Mouse (Mus musculus) embryonic stem cell, embryonic (primary cell): ENCODE measurements around the gene Adamts17.

Source experiments
- CTCF ChIA-PET, 4 experiments: fragments of 300-600 bp in 2 of 4; fragments of 350-600 bp in 2 of 4; sonication (Branson Sonifier 250); formaldehyde crosslinking; loops; one replicate each; lab custom pipeline; 2022; ENCODE audit warnings: inconsistent platforms in 2 of 4; lab: Charles Lee
- POLR2A ChIA-PET, 4 experiments: fragments of 300-600 bp in 2 of 4; fragments of 350-600 bp in 2 of 4; sonication (Branson Sonifier 250); formaldehyde crosslinking; loops; one replicate each; lab custom pipeline; 2022; ENCODE audit warnings: antibody characterized with exemption in 4 of 4, inconsistent platforms in 1 of 4; lab: Charles Lee

Adamts17 gene

GRCm38 (mm10) chr7:66873235-66873634 lies 33.7 kb downstream of the Adamts17 start:
- POLR2A ChIA-PET, result no interaction called here
- CTCF ChIA-PET, result interaction anchor here in 1 of 4 experiments (0.7 kb wide), 1 partner anchor 230 kb away, joined by 3 read pairs; no protein-coding TSS in a partner anchor

- ChIA-PET CTCF (no interaction called here), POLR2A (no interaction called here)
These were observed 51.9 kb downstream of the Adamts17 start for GRCm38 (mm10) chr7:66891431-66891830.

GRCm38 (mm10) chr7:66892096-66892495 lies 52.6 kb downstream of the Adamts17 start:
- ChIA-PET CTCF (no interaction called here), POLR2A (no interaction called here)

- POLR2A ChIA-PET, result no interaction called here
- CTCF ChIA-PET, result interaction anchor here in 1 of 4 experiments (0.6 kb wide), 1 partner anchor 16 kb away, joined by 4 read pairs; no protein-coding TSS in a partner anchor
These were observed 62.8 kb downstream of the Adamts17 start for GRCm38 (mm10) chr7:66902376-66902775.

GRCm38 (mm10) chr7:66903014-66903413 lies 63.5 kb downstream of the Adamts17 start:
- POLR2A ChIA-PET, result no interaction called here
- CTCF ChIA-PET, result interaction anchor here in 1 of 4 experiments (0.7 kb wide), 1 partner anchor 836 kb away, joined by 7 read pairs; no protein-coding TSS in a partner anchor

GRCm38 (mm10) chr7:66905941-66906340 lies 66.4 kb downstream of the Adamts17 start:
- POLR2A ChIA-PET, result no interaction called here
- CTCF ChIA-PET, result interaction anchor here in 1 of 4 experiments (0.6 kb wide), 1 partner anchor 298 kb away, joined by 4 read pairs; no protein-coding TSS in a partner anchor

GRCm38 (mm10) chr7:66912866-66913265 lies 73.3 kb downstream of the Adamts17 start:
- ChIA-PET POLR2A (interaction anchor here in 1 of 4 experiments (0.7 kb wide), 1 partner anchor 47 kb away, joined by 4 read pairs; no protein-coding TSS in a partner anchor), CTCF (interaction anchor here in 1 of 4 experiments (0.7 kb wide), 1 partner anchor 118 kb away, joined by 5 read pairs; no protein-coding TSS in a partner anchor)

- ChIA-PET CTCF (no interaction called here), POLR2A (no interaction called here)
These were observed 84.1 kb downstream of the Adamts17 start for GRCm38 (mm10) chr7:66923595-66923994.

GRCm38 (mm10) chr7:66924104-66924503 lies 84.6 kb downstream of the Adamts17 start:
- ChIA-PET POLR2A (interaction anchor here in 1 of 4 experiments (1.1 kb wide), 1 partner anchor 233 kb away, joined by 3 read pairs; no protein-coding TSS in a partner anchor), CTCF (interaction anchor here in 1 of 4 experiments (0.6 kb wide), 1 partner anchor 275 kb away, joined by 3 read pairs; no protein-coding TSS in a partner anchor)

- ChIA-PET POLR2A (no interaction called here), CTCF (no interaction called here)
These were observed 89.7 kb downstream of the Adamts17 start for GRCm38 (mm10) chr7:66929263-66929662.

GRCm38 (mm10) chr7:66931291-66931690 lies 91.8 kb downstream of the Adamts17 start:
- POLR2A ChIA-PET, result no interaction called here

GRCm38 (mm10) chr7:66933251-66933650 lies 93.7 kb downstream of the Adamts17 start:
- ChIA-PET POLR2A (no interaction called here), CTCF (no interaction called here)

More at GRCm38 (mm10) chr7:66931291-66931690, 91.8 kb downstream of the Adamts17 start:
- CTCF ChIA-PET, result interaction anchor here in 1 of 4 experiments (0.7 kb wide), 1 partner anchor 542 kb away, joined by 4 read pairs; no protein-coding TSS in a partner anchor

GRCm38 (mm10) chr7:66934062-66934461 lies 94.5 kb downstream of the Adamts17 start:
- CTCF ChIA-PET, result no interaction called here
- POLR2A ChIA-PET, result no interaction called here

- CTCF ChIA-PET, result interaction anchor here in 1 of 4 experiments (0.6 kb wide), 1 partner anchor 31 kb away, joined by 9 read pairs; no protein-coding TSS in a partner anchor
These were observed 95.5 kb downstream of the Adamts17 start for GRCm38 (mm10) chr7:66935041-66935440.

GRCm38 (mm10) chr7:66936042-66936755 lies 96.7 kb downstream of the Adamts17 start:
- POLR2A ChIA-PET, result interaction anchor here in 1 of 4 experiments (0.6 kb wide), 1 partner anchor 37 kb away, joined by 3 read pairs; no protein-coding TSS in a partner anchor
- CTCF ChIA-PET, result no interaction called here

More at GRCm38 (mm10) chr7:66935041-66935440, 95.5 kb downstream of the Adamts17 start:
- POLR2A ChIA-PET, result no interaction called here

GRCm38 (mm10) chr7:66936911-66937310 lies 97.4 kb downstream of the Adamts17 start:
- POLR2A ChIA-PET, result no interaction called here
- CTCF ChIA-PET, result no interaction called here

GRCm38 (mm10) chr7:66938988-66939783 lies 99.7 kb downstream of the Adamts17 start:
- CTCF ChIA-PET, result interaction anchor here in 1 of 4 experiments (0.6 kb wide), 1 partner anchor 28 kb away, joined by 6 read pairs; no protein-coding TSS in a partner anchor
- POLR2A ChIA-PET, result interaction anchor here in 1 of 4 experiments (0.7 kb wide), 1 partner anchor 525 kb away, joined by 3 read pairs; no protein-coding TSS in a partner anchor

- ChIA-PET POLR2A (no interaction called here), CTCF (no interaction called here)
These were observed 101.2 kb downstream of the Adamts17 start for GRCm38 (mm10) chr7:66940761-66941160.

GRCm38 (mm10) chr7:66949006-66949405 lies 109.5 kb downstream of the Adamts17 start:
- POLR2A ChIA-PET, result interaction anchor here in 1 of 4 experiments (0.6 kb wide), 1 partner anchor 580 kb away, joined by 3 read pairs; no protein-coding TSS in a partner anchor
- CTCF ChIA-PET, result no interaction called here
